Mouse (Mus musculus) cerebellum, adult 18-20 months (tissue): ENCODE data around the gene Ybx2.
"Not testable (repeated sequence)": the region's sequence is repeated elsewhere in the genome, so short reads cannot be mapped to it uniquely, and the experiment has no call there.

Experiments used
- DNase-seq, 2 experiments: peaks; one replicate each; pipeline ENCODE4 v3.0.0; 2021

Ybx2 gene

GRCm38 (mm10) chr11:69915667-69916627 lies 19.6 kb upstream of the Ybx2 start:
- DNase-seq: no peak

- DNase-seq: not testable (repeated sequence)
Observed at GRCm38 (mm10) chr11:69916652-69917378, 18.8 kb upstream of the Ybx2 start.

- no peak for DNase-seq
Observed at GRCm38 (mm10) chr11:69917379-69917948, 18.1 kb upstream of the Ybx2 start.

GRCm38 (mm10) chr11:69918118-69918517 lies 17.5 kb upstream of the Ybx2 start:
- DNase-seq: no peak

GRCm38 (mm10) chr11:69919053-69919452 lies 16.5 kb upstream of the Ybx2 start:
- DNase-seq: no peak

GRCm38 (mm10) chr11:69919661-69920265 lies 15.8 kb upstream of the Ybx2 start:
- peak; percentile 39 to 54 for DNase-seq

GRCm38 (mm10) chr11:69920266-69921031 lies 15.1 kb upstream of the Ybx2 start:
- peak in 1 of 2 experiments; percentile 22 for DNase-seq

GRCm38 (mm10) chr11:69921114-69922011 lies 14.2 kb upstream of the Ybx2 start, which contains the start of gene Eif5a:
Eif5a (minus strand) TSS chr11:69921958.
- peak; percentile 100 for DNase-seq

- DNase-seq: no peak
Observed at GRCm38 (mm10) chr11:69922012-69922756, 13.4 kb upstream of the Ybx2 start.

GRCm38 (mm10) chr11:69922796-69923195 lies 12.8 kb upstream of the Ybx2 start:
- no peak for DNase-seq

GRCm38 (mm10) chr11:69927501-69927900 lies 8.1 kb upstream of the Ybx2 start:
- no peak for DNase-seq

- no peak for DNase-seq
Observed at GRCm38 (mm10) chr11:69929712-69930111, 5.9 kb upstream of the Ybx2 start.

- not testable (repeated sequence) for DNase-seq
Observed at GRCm38 (mm10) chr11:69930176-69930575, 5.4 kb upstream of the Ybx2 start.

GRCm38 (mm10) chr11:69930967-69931537 lies 4.5 kb upstream of the Ybx2 start:
- no peak for DNase-seq

- DNase-seq: no peak
Observed at GRCm38 (mm10) chr11:69931769-69932168, 3.8 kb upstream of the Ybx2 start.

GRCm38 (mm10) chr11:69932254-69932653 lies 3.3 kb upstream of the Ybx2 start:
- DNase-seq: no peak

GRCm38 (mm10) chr11:69933066-69933465 lies 2.5 kb upstream of the Ybx2 start:
- no peak for DNase-seq

- DNase-seq: peak; percentile 91 to 93
Observed at GRCm38 (mm10) chr11:69934169-69934568, 1.4 kb upstream of the Ybx2 start.

GRCm38 (mm10) chr11:69934681-69935080 lies 915 bp upstream of the Ybx2 start:
- DNase-seq: no peak

GRCm38 (mm10) chr11:69936156-69936555 lies 560 bp downstream of the Ybx2 start:
- no peak for DNase-seq
